Mouse (Mus musculus) hindbrain, embryonic 10.5 days (tissue): ENCODE measurements at regions not wholly inside any gene's neighbourhood (a gene's known extent, or its start where the extent isn't known, plus 50 kb on each side); places are given as distances from the start of the nearest gene placed in this dataset.
A peak's percentile ranks its signal among the peaks of the same experiment; 100 is the strongest.

ENCODE experiments used
- DNase-seq: peaks from one replicate; pipeline ENCODE4 v3.0.0-alpha.2; 2017; ENCODE audit warnings: low spot score
- H3K27ac ChIP-seq: fragments of 300-500 bp; sonication (generic); 2 replicates; pipeline ENCODE4 v1.5.1; 2016; ENCODE audit warnings: mild to moderate bottlenecking, moderate library complexity
- H3K27me3 ChIP-seq: fragments of 300-500 bp; sonication (generic); 2 replicates; pipeline ENCODE4 v1.6.1; 2016; ENCODE audit warnings: mild to moderate bottlenecking; ENCODE audit not compliant: poor library complexity, insufficient read depth, severe bottlenecking
- H3K36me3 ChIP-seq: fragments of 300-500 bp; sonication (generic); 2 replicates; pipeline ENCODE4 v1.6.1; 2016; ENCODE audit warnings: mild to moderate bottlenecking, moderate library complexity
- H3K4me1 ChIP-seq: fragments of 300-500 bp; sonication (generic); replicated peaks from 2 replicates; pipeline ENCODE4 v1.6.1; 2016; ENCODE audit warnings: mild to moderate bottlenecking
- H3K4me3 ChIP-seq: fragments of 300-500 bp; sonication (generic); 2 replicates; pipeline ENCODE4 v1.5.1; 2016; ENCODE audit warnings: mild to moderate bottlenecking, moderate library complexity
- H3K9me3 ChIP-seq: fragments of 300-500 bp; sonication (generic); 2 replicates; pipeline ENCODE4 v1.6.1; 2016; ENCODE audit warnings: mild to moderate bottlenecking, moderate library complexity
- WGBS: fragments of 180-500 bp; shearing (Covaris S2); methylation state at CpG from one replicate; pipeline ENCODE4 v1.1.7; 2016; 5-methylcytosine and 5-hydroxymethylcytosine counted together

DNA sequence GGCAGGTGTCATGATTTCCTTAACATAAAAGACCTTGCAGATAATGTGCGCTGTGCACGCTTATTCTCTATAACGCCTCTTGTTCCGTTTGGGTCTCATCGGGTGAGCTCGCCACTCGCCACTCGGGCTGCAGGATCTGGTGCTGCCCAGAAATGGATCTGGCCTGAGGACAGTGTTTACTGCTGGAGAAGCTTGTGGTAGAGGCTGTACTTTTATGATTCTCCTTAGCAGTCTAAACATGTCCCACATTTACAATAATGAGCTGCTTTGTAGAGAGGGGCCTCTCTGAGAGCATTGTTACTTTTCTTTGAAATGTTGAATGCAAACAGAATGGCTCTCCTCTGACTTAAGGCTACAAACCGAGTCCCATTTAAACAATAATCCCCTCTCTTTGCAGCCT lies 299.1 kb upstream of the Atp5g3 start:
- H3K36me3 ChIP-seq = no peaks in the 10 kb centered on the region
- H3K4me3 ChIP-seq = no peak overlapping the region
- no peaks in the 10 kb centered on the region for H3K27me3 ChIP-seq
- DNase-seq = no peak
- 56% methylated on average over 9 of the region's 9 CpGs for WGBS
- peaks cover 23% of the 10 kb centered on the region for H3K4me1 ChIP-seq
- H3K27ac ChIP-seq = peak overlapping the region; percentile 78
- no peaks in the 10 kb centered on the region for H3K9me3 ChIP-seq

DNA sequence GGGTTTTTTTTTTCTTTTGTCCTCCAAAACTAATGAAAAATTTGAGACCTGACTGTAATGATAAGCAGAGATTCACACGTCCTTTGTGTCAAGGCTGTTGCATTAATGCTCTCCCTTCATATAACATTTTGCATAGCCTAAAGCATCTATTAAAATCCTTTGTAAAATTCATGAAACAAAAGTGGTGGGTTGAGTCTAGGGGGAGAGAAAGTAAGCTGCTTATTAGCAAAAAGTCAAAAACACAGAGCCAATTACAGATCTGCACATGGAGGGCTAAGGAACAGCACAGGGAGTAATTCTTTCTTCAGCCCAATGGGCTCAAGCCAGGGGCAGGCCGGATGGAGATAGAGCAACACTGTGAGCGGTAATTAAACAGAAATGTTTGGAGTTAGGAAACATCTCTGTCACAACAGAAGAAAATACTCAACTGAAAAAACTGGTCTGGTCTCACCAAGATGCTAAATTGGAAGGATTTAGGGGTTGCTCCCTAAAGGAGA lies 298.3 kb upstream of the Atp5g3 start:
- H3K27me3 ChIP-seq = no peaks in the 10 kb centered on the region

DNA sequence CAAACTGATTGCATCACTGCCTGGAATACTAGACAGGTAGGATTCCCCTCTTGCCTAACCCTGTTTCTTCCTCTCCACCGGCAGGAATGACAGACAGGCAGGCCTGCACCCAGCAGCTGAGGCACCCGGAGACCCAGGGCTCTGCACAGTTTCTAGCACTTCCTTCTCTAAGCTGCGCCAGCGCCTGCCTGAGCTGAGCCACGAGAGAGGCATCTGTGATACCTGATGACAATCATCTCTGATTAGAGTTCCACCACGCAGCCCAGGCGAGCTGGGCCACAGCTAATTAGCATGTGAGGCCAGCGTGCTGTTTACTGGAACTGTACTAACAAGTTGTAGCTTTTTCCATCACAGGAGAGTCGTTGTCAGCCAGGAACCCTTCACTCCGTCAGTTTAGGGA lies 296.3 kb upstream of the Atp5g3 start:
- no peak for DNase-seq
- H3K4me1 ChIP-seq = peaks cover 24% of the 10 kb centered on the region
- 70% methylated on average over 10 of the region's 10 CpGs for WGBS
- no peaks in the 10 kb centered on the region for H3K9me3 ChIP-seq
- no peak overlapping the region for H3K27ac ChIP-seq
- H3K27me3 ChIP-seq = no peaks in the 10 kb centered on the region
- no peak overlapping the region for H3K4me3 ChIP-seq
- H3K36me3 ChIP-seq = no peaks in the 10 kb centered on the region

More for the DNA sequence above, 298.3 kb upstream of the Atp5g3 start:
- DNase-seq = no peak
- H3K4me1 ChIP-seq = peaks cover 23% of the 10 kb centered on the region
- H3K4me3 ChIP-seq = no peak overlapping the region
- H3K36me3 ChIP-seq = no peaks in the 10 kb centered on the region
- no peaks in the 10 kb centered on the region for H3K9me3 ChIP-seq
- WGBS = 78% methylated on average over 3 of the region's 3 CpGs
- H3K27ac ChIP-seq = peak overlapping the region; percentile 78; the same call in 1 of the 2 replicates

DNA sequence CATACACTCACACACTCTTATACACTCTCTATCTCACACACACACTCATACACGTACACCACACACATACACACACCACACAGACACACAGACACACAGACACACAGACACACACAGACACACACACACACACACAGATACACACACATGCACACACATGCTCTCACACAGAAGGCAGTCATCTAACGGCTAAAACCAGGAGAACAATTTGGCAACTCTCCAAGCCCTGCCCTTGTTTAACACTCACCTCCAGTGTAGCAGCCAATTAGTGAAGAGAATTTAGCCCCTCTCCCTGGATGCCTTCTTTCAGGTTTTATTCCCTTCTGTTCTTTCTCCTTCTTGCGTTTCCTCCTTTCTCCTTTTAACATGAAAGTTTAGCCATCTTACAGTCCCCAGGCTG lies 291.6 kb upstream of the Atp5g3 start:
- Histone ChIP-seq H3K27me3 (no peaks in the 10 kb centered on the region), H3K36me3 (no peaks in the 10 kb centered on the region), H3K27ac (no peak overlapping the region), H3K4me1 (peaks cover 20% of the 10 kb centered on the region), H3K4me3 (no peak overlapping the region), H3K9me3 (no peaks in the 10 kb centered on the region)
- 82% methylated on average over 3 of the region's 3 CpGs for WGBS
- no peak for DNase-seq

DNA sequence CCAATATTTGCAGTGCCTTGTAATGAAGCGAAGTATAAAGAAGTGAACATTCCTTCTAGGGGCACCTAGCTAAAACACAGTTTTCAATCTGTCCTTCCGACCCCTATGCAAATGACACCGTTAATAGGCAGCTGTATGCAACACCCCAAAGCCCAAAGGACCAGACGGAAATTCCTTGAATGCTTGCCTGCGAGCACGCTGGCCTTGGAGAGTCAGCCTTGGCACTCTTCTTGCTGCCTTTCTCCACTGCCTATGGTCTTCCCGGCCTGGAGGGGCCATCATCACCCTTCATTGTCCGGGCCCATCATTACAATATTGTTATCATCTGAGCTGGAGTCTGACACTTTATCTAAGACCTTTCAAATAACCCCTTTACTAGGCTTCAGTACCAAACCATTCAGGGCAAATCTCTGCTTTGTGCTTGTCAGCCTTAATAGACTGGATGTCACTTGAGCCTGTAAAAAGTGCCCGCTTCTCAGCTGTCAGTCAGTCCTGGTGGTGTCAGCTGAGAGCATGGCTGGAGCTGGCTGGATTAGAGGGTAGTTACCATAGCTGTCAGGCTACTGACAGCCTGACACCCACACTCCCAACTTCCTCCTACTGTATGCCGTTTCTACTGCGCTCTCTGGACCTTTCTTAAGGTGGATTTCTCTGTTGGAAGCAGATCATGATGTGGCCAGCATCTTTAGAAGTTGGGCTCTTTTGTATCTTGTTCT lies 290.6 kb upstream of the Atp5g3 start:
- Histone ChIP-seq H3K4me1 (peaks cover 17% of the 10 kb centered on the region), H3K9me3 (no peaks in the 10 kb centered on the region), H3K27me3 (no peaks in the 10 kb centered on the region), H3K27ac (no peak overlapping the region), H3K4me3 (no peak overlapping the region), H3K36me3 (no peaks in the 10 kb centered on the region)
- DNase-seq = peak; percentile 26
- 41% methylated on average over 11 of the region's 11 CpGs for WGBS

DNA sequence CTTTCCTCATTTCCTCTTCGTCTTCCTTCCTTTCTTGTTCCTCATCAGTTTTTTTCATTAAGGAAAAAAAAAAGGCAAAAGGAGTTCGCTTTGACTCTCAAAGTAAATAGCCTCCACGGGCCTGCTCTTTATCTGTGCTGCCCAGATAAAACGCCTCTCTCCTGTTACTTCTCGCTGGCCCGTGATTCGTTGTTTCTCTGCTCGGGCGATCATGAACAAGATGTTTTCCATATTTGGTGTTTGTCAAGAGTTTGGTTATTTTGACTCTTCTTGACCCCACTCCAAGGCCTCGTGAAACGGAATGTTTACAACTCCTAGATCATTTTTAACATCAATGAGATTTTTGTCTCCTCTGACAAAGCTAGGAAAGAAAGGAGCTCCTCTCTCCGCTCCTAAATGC lies 288.4 kb upstream of the Atp5g3 start:
- no peaks in the 10 kb centered on the region for H3K9me3 ChIP-seq
- DNase-seq = no peak
- no peak overlapping the region for H3K4me3 ChIP-seq
- WGBS = 48% methylated on average over 12 of the region's 12 CpGs
- peaks cover 17% of the 10 kb centered on the region for H3K4me1 ChIP-seq
- no peak overlapping the region for H3K27ac ChIP-seq
- H3K27me3 ChIP-seq = no peaks in the 10 kb centered on the region
- no peaks in the 10 kb centered on the region for H3K36me3 ChIP-seq

DNA sequence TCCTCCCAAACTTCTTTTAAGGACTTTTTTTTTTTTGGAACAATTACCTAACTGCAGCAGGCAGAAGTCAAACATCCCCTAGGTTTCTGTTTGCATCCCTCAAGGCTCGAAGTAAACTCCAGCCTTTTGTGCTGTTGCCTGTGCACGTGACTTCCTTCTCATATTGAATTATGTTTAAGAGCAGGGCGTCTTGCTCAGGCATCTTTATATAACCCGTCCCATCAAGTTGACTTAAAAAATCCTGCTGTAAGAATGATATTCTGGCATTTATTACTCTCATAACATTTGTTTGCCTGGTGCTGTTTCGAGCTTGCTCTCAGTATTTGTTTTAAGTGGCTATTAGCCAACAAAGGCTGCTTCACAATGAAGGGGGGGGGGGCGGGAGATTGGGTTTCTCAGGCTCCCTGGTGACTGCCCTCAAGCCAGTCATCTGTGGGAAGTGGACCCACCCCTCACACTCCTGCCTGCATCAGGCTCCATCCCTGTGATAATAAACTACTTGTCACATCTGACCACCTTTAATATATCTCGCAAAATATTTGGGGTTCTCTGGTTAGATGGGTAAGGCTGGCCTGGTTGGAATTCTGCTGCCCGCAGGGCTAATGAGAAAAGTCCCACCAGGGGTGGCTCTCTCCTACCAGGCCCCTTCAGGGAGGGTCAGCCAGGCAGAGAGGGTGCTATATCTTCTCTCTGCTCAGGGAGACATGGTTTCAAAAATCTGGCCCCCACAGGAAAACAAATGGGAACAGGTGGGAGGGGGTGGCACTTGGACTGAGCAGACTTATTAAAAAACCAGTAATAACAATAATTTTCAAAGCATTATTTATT lies 277.1 kb upstream of the Atp5g3 start:
- Histone ChIP-seq H3K36me3 (no peaks in the 10 kb centered on the region), H3K4me3 (no peak overlapping the region), H3K4me1 (peaks cover 17% of the 10 kb centered on the region), H3K27me3 (peaks cover 7% of the 10 kb centered on the region; the same call in 1 of the 2 replicates), H3K9me3 (0 out of 2 replicates have a peak, but pooled peaks cover 4% of the 10 kb centered on the region), H3K27ac (0 out of 2 replicates have a peak overlapping the region, but pooled peaks have one; percentile 37)
- WGBS = 27% methylated on average over 8 of the region's 8 CpGs
- DNase-seq = no peak

DNA sequence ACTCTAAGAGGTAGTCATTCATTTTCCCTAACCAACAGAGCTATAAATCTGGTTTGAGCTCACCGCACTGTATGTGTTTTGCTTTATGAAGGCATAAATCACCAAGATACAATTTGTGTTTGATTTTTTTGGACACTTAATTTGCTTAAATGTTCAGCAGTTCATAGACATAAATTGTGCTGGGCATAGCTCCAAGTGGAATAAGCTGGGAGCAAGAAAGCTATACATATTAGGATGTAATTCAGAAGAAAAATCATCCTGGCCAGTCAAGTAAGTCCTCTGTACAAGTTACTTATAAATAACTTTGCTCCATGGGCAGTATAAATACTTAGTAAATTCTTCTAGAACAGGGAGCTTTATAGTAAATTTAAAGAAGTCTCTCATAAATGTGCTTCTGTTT lies 267.0 kb upstream of the Atp5g3 start:
- no peaks in the 10 kb centered on the region for H3K9me3 ChIP-seq
- WGBS = 95% methylated on average over 1 of the region's 1 CpGs
- DNase-seq = no peak
- H3K36me3 ChIP-seq = no peaks in the 10 kb centered on the region
- no peaks in the 10 kb centered on the region for H3K4me1 ChIP-seq
- no peak overlapping the region for H3K27ac ChIP-seq
- no peaks in the 10 kb centered on the region for H3K27me3 ChIP-seq
- no peak overlapping the region for H3K4me3 ChIP-seq

DNA sequence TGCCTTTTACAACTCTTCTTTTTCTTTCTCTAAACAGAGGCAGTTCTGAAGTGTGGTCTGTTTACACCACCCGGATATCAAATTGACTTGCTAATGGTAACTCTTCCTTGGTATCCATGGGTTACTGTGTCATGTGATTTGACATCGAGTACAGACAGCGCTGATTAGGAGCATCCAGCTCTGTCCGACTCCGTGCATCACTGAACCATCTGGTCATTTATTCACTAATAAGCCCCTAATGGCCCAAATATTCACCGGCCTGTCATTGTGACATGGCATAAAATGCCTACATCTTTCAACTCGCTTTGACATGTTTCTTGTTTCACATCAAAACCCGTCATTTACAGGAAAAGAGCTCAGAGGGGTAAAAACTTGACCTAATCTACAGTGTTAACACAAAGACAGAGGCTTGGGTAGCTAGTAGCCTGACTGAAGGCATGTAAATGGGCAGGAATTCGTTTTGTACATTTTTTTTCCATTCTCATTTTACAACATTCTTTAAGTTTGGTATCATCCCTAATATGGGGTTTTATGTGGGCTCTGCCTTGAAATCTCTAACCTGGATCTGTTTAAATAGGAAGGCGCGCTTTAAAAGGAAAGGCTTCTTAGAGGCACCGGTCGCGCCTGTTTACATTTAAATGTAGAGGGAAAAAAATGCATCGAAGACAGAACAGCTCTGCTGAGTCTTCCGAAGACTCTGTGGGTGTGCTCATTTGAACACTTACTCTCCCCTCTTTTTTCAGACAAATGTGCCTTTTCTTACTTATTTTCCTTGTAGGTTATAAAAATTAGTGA lies 257.8 kb upstream of the Atp5g3 start:
- no peak overlapping the region for H3K4me3 ChIP-seq
- H3K27ac ChIP-seq = 0 out of 2 replicates have a peak overlapping the region, but pooled peaks have one; percentile 40
- WGBS = 45% methylated on average over 16 of the region's 16 CpGs
- no peaks in the 10 kb centered on the region for H3K9me3 ChIP-seq
- DNase-seq = no peak
- H3K4me1 ChIP-seq = peaks cover 13% of the 10 kb centered on the region
- H3K36me3 ChIP-seq = no peaks in the 10 kb centered on the region
- no peaks in the 10 kb centered on the region for H3K27me3 ChIP-seq

DNA sequence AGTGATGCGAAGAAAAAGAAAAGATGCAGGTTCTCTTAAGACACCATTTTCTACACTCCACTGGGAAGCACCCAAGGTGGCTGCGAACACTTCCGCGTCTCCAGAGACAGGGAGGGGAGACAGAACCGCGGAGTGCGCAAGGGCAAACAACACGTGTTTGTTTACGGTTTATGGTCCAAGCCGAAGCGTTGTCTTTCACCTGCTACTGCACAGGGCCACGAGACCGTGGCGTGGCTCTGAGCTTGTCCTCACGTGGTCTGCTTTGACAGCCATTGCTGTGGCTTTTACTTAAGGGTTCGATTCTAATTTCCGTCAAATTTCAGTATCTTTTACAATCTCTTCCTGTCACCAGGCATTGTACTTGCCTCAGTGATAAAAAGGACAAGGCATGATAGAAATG lies 257.2 kb upstream of the Atp5g3 start:
- H3K36me3 ChIP-seq = no peaks in the 10 kb centered on the region
- no peak for DNase-seq
- WGBS = 90% methylated on average over 17 of the region's 17 CpGs
- no peaks in the 10 kb centered on the region for H3K9me3 ChIP-seq
- H3K4me3 ChIP-seq = no peak overlapping the region
- H3K27me3 ChIP-seq = 0 out of 2 replicates have a peak, but pooled peaks cover under 1% of the 10 kb centered on the region
- no peak overlapping the region for H3K27ac ChIP-seq
- peaks cover 13% of the 10 kb centered on the region for H3K4me1 ChIP-seq

DNA sequence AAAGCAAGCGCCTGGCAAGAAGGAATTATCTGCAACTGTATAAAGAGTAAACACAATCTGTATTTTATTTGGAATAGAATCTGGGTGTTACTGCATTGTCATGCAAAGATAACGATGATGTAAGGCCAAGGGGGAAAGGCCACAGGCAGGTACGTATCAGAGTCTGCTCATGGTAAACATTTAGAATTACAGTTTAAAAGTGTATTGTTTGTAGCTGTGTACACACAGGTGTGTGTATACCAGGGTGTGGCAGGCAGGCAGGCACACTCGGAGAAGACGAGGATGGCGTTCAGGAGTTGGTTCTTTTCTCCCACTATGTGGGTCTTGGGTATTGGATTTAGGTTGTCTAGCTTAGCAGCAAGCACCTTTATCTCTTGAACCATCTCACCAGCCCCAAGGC lies 242.9 kb upstream of the Atp5g3 start:
- no peak for DNase-seq
- no peaks in the 10 kb centered on the region for H3K36me3 ChIP-seq
- H3K27ac ChIP-seq = no peak overlapping the region
- H3K4me3 ChIP-seq = no peak overlapping the region
- no peaks in the 10 kb centered on the region for H3K27me3 ChIP-seq
- WGBS = 89% methylated on average over 6 of the region's 6 CpGs
- no peaks in the 10 kb centered on the region for H3K9me3 ChIP-seq
- H3K4me1 ChIP-seq = peaks cover 12% of the 10 kb centered on the region

DNA sequence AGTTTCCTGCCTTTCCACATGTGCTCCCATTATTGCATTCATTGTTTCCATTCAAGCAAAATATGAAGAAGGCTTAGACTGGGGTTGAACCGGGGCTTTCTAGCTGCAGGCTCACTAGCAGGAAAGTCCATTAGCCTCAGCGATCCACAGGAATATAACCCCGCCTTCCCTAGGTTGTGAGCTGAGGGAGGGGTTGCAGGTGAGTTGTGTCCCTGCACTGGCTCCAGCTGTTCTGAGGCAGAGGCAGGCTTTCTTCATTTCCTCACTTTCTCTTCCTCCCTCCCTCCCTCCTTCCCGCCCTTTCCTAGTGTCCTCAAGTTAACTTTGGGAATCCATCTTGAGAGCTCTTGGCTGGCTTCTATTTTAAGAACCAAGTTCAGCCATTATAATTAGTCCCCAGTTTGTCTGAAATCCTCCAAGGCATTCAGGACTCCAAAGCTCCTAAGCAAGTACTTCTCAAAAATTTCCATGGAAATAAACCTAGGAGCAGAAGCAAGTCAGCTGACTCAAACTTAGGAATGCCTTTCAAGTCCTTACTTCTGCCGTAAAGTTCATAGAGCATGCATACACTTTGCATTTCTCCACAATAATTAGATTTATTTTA lies 242.2 kb upstream of the Atp5g3 start:
- WGBS = 56% methylated on average over 5 of the region's 5 CpGs
- no peak for DNase-seq

More for the DNA sequence above, 242.2 kb upstream of the Atp5g3 start:
- H3K9me3 ChIP-seq = no peaks in the 10 kb centered on the region
- H3K27me3 ChIP-seq = no peaks in the 10 kb centered on the region
- peaks cover 12% of the 10 kb centered on the region for H3K4me1 ChIP-seq
- H3K27ac ChIP-seq = peak overlapping the region; percentile 67
- no peaks in the 10 kb centered on the region for H3K36me3 ChIP-seq
- no peak overlapping the region for H3K4me3 ChIP-seq
